Mouse (Mus musculus): ENCODE results near the gene Ada. TPM values are rescaled to one million over a fixed set of nuclear protein-coding genes. Genes with fewer than 3 reads are reported as not detected.

Gene Ada
- polyA plus RNA-seq (2012; rRNA removed) = 0.69 and 0.74 TPM in 2 replicates

- H3K4me1 ChIP-seq (ENCODE audit: control insufficient read depth, insufficient read depth, low read length) = no peaks in the 10 kb centered on the region
- peak within 1 kb of the TSS; percentile 20; the same call in 1 of the 2 replicates for H3K4me3 ChIP-seq (ENCODE audit: insufficient read depth, low read length)
- TF ChIP-seq CTCF (IDR thresholded peaks at IDR 0.05; ENCODE audit: extremely low read depth, insufficient read depth, low read length) = no peak
- TF ChIP-seq POLR2A (IDR thresholded peaks at IDR 0.05; ENCODE audit: extremely low read depth, insufficient read depth, low read length) = no peak
- H3K27ac ChIP-seq (ENCODE audit: insufficient read depth, low read length) = no peak within 1 kb of the TSS
Observed at GRCm38 (mm10) chr2:163749647-163750611, at the start of gene Ada. Gene Ada, minus strand, starts transcription at chr2:163750239.

GRCm38 (mm10) chr2:163798411-163798810 lies 48.4 kb upstream of the Ada start:
- H3K4me1 ChIP-seq (ENCODE audit: control insufficient read depth, insufficient read depth, low read length) = no peaks in the 10 kb centered on the region
- H3K27ac ChIP-seq (ENCODE audit: insufficient read depth, low read length) = no peak overlapping the region
- H3K4me3 ChIP-seq (ENCODE audit: insufficient read depth, low read length) = no peak overlapping the region
- TF ChIP-seq CTCF (IDR thresholded peaks at IDR 0.05; ENCODE audit: extremely low read depth, insufficient read depth, low read length) (no peak), POLR2A (IDR thresholded peaks at IDR 0.05; ENCODE audit: extremely low read depth, insufficient read depth, low read length) (no peak)

GRCm38 (mm10) chr2:163788484-163788883 lies 38.4 kb upstream of the Ada start:
- no peaks in the 10 kb centered on the region for H3K4me1 ChIP-seq (ENCODE audit: control insufficient read depth, insufficient read depth, low read length)
- H3K4me3 ChIP-seq (ENCODE audit: insufficient read depth, low read length) = no peak overlapping the region
- peak; percentile 80 for TF ChIP-seq CTCF (IDR thresholded peaks at IDR 0.05; ENCODE audit: extremely low read depth, insufficient read depth, low read length)
- no peak for TF ChIP-seq POLR2A (IDR thresholded peaks at IDR 0.05; ENCODE audit: extremely low read depth, insufficient read depth, low read length)
- H3K27ac ChIP-seq (ENCODE audit: insufficient read depth, low read length) = no peak overlapping the region

GRCm38 (mm10) chr2:163787709-163788108 lies 37.7 kb upstream of the Ada start:
- TF ChIP-seq POLR2A (IDR thresholded peaks at IDR 0.05; ENCODE audit: extremely low read depth, insufficient read depth, low read length) = no peak
- peak; percentile 77 for TF ChIP-seq CTCF (IDR thresholded peaks at IDR 0.05; ENCODE audit: extremely low read depth, insufficient read depth, low read length)
- Histone ChIP-seq H3K27ac (ENCODE audit: insufficient read depth, low read length) (no peak overlapping the region), H3K4me1 (ENCODE audit: control insufficient read depth, insufficient read depth, low read length) (no peaks in the 10 kb centered on the region), H3K4me3 (ENCODE audit: insufficient read depth, low read length) (no peak overlapping the region)

- Histone ChIP-seq H3K27ac (ENCODE audit: insufficient read depth, low read length) (no peak overlapping the region), H3K4me1 (ENCODE audit: control insufficient read depth, insufficient read depth, low read length) (no peaks in the 10 kb centered on the region), H3K4me3 (ENCODE audit: insufficient read depth, low read length) (no peak overlapping the region)
- TF ChIP-seq CTCF (IDR thresholded peaks at IDR 0.05; ENCODE audit: extremely low read depth, insufficient read depth, low read length) = no peak
- no peak for TF ChIP-seq POLR2A (IDR thresholded peaks at IDR 0.05; ENCODE audit: extremely low read depth, insufficient read depth, low read length)
Observed at GRCm38 (mm10) chr2:163787086-163787485, 37.0 kb upstream of the Ada start.

GRCm38 (mm10) chr2:163783901-163784300 lies 33.9 kb upstream of the Ada start:
- no peaks in the 10 kb centered on the region for H3K4me1 ChIP-seq (ENCODE audit: control insufficient read depth, insufficient read depth, low read length)
- no peak overlapping the region for H3K4me3 ChIP-seq (ENCODE audit: insufficient read depth, low read length)
- H3K27ac ChIP-seq (ENCODE audit: insufficient read depth, low read length) = no peak overlapping the region
- TF ChIP-seq POLR2A (IDR thresholded peaks at IDR 0.05; ENCODE audit: extremely low read depth, insufficient read depth, low read length) (no peak), CTCF (IDR thresholded peaks at IDR 0.05; ENCODE audit: extremely low read depth, insufficient read depth, low read length) (no peak)

- H3K4me1 ChIP-seq (ENCODE audit: control insufficient read depth, insufficient read depth, low read length) = no peaks in the 10 kb centered on the region
- H3K4me3 ChIP-seq (ENCODE audit: insufficient read depth, low read length) = no peak overlapping the region
- H3K27ac ChIP-seq (ENCODE audit: insufficient read depth, low read length) = no peak overlapping the region
- no peak for TF ChIP-seq POLR2A (IDR thresholded peaks at IDR 0.05; ENCODE audit: extremely low read depth, insufficient read depth, low read length)
- TF ChIP-seq CTCF (IDR thresholded peaks at IDR 0.05; ENCODE audit: extremely low read depth, insufficient read depth, low read length) = no peak
Observed at GRCm38 (mm10) chr2:163783368-163783767, 33.3 kb upstream of the Ada start.

- Histone ChIP-seq H3K27ac (ENCODE audit: insufficient read depth, low read length) (no peak overlapping the region), H3K4me1 (ENCODE audit: control insufficient read depth, insufficient read depth, low read length) (no peaks in the 10 kb centered on the region), H3K4me3 (ENCODE audit: insufficient read depth, low read length) (no peak overlapping the region)
- no peak for TF ChIP-seq POLR2A (IDR thresholded peaks at IDR 0.05; ENCODE audit: extremely low read depth, insufficient read depth, low read length)
- no peak for TF ChIP-seq CTCF (IDR thresholded peaks at IDR 0.05; ENCODE audit: extremely low read depth, insufficient read depth, low read length)
Observed at GRCm38 (mm10) chr2:163778896-163779295, 28.9 kb upstream of the Ada start.

- H3K4me1 ChIP-seq (ENCODE audit: control insufficient read depth, insufficient read depth, low read length) = no peaks in the 10 kb centered on the region
- no peak overlapping the region for H3K27ac ChIP-seq (ENCODE audit: insufficient read depth, low read length)
- TF ChIP-seq POLR2A (IDR thresholded peaks at IDR 0.05; ENCODE audit: extremely low read depth, insufficient read depth, low read length) = no peak
- TF ChIP-seq CTCF (IDR thresholded peaks at IDR 0.05; ENCODE audit: extremely low read depth, insufficient read depth, low read length) = no peak
- no peak overlapping the region for H3K4me3 ChIP-seq (ENCODE audit: insufficient read depth, low read length)
Observed at GRCm38 (mm10) chr2:163777061-163777460, 27.0 kb upstream of the Ada start.

GRCm38 (mm10) chr2:163776661-163777060 lies 26.6 kb upstream of the Ada start:
- no peak for TF ChIP-seq POLR2A (IDR thresholded peaks at IDR 0.05; ENCODE audit: extremely low read depth, insufficient read depth, low read length)
- no peak for TF ChIP-seq CTCF (IDR thresholded peaks at IDR 0.05; ENCODE audit: extremely low read depth, insufficient read depth, low read length)
- H3K27ac ChIP-seq (ENCODE audit: insufficient read depth, low read length) = no peak overlapping the region
- no peak overlapping the region for H3K4me3 ChIP-seq (ENCODE audit: insufficient read depth, low read length)
- H3K4me1 ChIP-seq (ENCODE audit: control insufficient read depth, insufficient read depth, low read length) = no peaks in the 10 kb centered on the region
